Mouse (Mus musculus): Measurements from ENCODE around the gene Spire2.

DNA sequence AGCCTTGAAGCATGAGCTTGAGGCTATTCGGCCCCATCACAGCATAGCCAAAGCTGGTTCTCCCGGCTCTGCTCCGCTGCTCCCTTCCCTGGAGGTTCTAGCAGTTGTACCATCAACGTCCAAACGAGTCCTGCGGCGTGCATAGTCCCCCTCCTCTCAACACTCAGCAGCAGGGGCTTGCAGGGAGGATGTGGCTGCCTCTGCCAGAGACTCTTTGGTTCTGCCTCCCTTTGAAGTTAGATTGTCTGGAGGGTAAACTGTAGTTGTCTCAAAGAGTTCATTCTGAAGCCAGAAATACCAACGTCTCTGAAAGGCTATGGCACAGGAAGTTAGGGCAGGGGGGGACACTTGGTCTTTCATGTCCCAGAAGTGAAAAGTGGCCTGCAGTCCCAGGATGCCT lies 72.0 kb downstream of the Spire2 start:
- TF ChIP-seq GATA1 (IDR thresholded peaks at IDR 0.05; ENCODE audit: borderline replicate concordance, low read length), result no peak
- TF ChIP-seq FLI1 (IDR thresholded peaks at IDR 0.05; ENCODE audit: low read length), result no peak
